Mouse (Mus musculus) testis, adult 2 months (tissue): Measurements from ENCODE around the gene Cenpb. TPM values are rescaled to one million over a fixed set of nuclear protein-coding genes. Genes with fewer than 3 reads are reported as not detected.

Source experiments
- H3K27ac ChIP-seq: fragments of 200-500 bp; 2 replicates; pipeline ENCODE4 v1.5.1; 2012; ENCODE audit warnings: low read depth, low read length; ENCODE audit not compliant: control insufficient read depth, insufficient read depth
- H3K27me3 ChIP-seq: fragments of 200-500 bp; 2 replicates; pipeline ENCODE4 v1.6.1; 2012; ENCODE audit warnings: mild to moderate bottlenecking, low read length, moderate library complexity; ENCODE audit not compliant: control insufficient read depth, insufficient read depth
- H3K36me3 ChIP-seq: fragments of 200-500 bp; 2 replicates; pipeline ENCODE4 v1.6.1; 2012; ENCODE audit warnings: mild to moderate bottlenecking, low read length; ENCODE audit not compliant: control insufficient read depth, insufficient read depth
- H3K4me1 ChIP-seq: fragments of 200-500 bp; 2 replicates; pipeline ENCODE4 v1.6.1; 2012; ENCODE audit warnings: low read length; ENCODE audit not compliant: control insufficient read depth, insufficient read depth
- H3K4me3 ChIP-seq: fragments of 200-500 bp; 2 replicates; pipeline ENCODE4 v1.5.1; 2012; ENCODE audit warnings: low read depth, mild to moderate bottlenecking, low read length, moderate library complexity, mixed read lengths; ENCODE audit not compliant: control insufficient read depth
- CTCF ChIP-seq: fragments of 200-500 bp; IDR thresholded peaks from 2 replicates; pipeline ENCODE4 v1.5.1; 2012; ENCODE audit warnings: low read depth, mild to moderate bottlenecking, inconsistent platforms, low read length, moderate library complexity; ENCODE audit not compliant: control insufficient read depth, insufficient read depth, insufficient replicate concordance
- POLR2A ChIP-seq: fragments of 200-500 bp; IDR thresholded peaks from 2 replicates; pipeline ENCODE4 v1.6.1; 2012; ENCODE audit warnings: low read depth, mild to moderate bottlenecking, inconsistent platforms, low read length, moderate library complexity; ENCODE audit not compliant: control insufficient read depth
- polyA plus RNA-seq: library from polyadenylated mRNA; depleted of rRNA; stranded (reverse); fragments of >200 nt; gene quantifications from 2 replicates; pipeline ENCODE4 v1.2.3, GENCODE M21; 2012

Cenpb gene
- polyA plus RNA-seq, 1 experiment, result 7.6 TPM

DNA sequence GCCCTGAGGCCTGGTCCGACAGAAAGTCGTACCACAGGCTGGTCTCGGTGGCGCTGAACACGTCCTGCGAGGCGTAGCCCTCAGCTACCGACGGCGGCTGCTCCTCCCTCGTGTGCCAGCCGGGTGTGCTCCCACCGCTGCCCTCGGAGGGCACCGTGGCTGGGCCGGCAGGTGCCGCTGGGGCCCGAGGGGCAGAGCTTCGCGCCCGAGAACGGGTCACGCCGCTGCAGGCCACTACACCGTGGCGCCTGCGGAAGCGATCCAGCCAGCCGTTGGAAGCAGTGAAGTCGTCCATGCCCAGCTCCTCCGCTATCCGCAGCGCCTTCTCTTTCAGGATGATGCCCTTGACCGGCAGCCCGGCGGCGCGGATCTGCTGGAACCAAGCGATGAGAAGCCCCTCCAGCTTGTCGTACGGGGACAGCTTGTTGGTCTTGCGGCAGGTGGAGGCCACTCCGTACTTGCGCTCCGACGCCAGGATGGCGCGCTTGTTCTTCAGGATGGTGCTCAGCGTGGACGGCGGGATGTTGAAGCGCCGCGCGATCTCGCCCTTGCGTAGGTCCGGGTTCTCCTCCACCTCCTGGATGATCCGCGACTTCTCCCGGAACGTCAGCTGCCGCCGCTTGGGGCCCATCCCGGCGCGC is 501 bp downstream of the Cenpb start:
- no peaks in the 10 kb centered on the region for H3K36me3 ChIP-seq
- TF ChIP-seq CTCF (no peak), POLR2A (no peak)
- H3K4me3 ChIP-seq, result peak overlapping the region; percentile 85
- peak overlapping the region; percentile 67 for H3K27ac ChIP-seq
- H3K4me1 ChIP-seq, result peaks cover 20% of the 10 kb centered on the region
- H3K27me3 ChIP-seq, result no peaks in the 10 kb centered on the region

DNA sequence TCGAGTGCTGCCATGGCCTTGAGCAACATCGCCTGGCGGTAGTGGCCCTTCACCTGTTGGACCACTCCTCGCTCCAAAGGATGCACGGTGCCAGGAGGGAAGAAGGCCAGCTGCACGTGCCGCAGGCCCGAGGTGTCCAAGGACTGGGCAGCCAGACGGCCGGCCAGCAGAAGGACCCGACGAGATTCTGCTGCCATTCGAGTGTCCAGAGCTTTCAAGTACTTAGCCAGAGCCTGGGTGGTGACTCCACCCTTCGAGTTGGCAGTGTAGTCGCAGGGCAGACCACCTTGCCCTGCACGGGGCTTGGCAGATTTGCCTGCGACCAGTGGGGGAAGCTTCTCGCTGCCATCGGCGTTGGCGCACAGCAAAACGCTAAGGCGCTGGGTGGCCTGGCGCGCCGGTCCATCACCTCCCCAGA is 1.0 kb downstream of the Cenpb start:
- no peak for TF ChIP-seq CTCF
- no peak for TF ChIP-seq POLR2A
- H3K36me3 ChIP-seq, result no peaks in the 10 kb centered on the region
- H3K4me1 ChIP-seq, result peaks cover 20% of the 10 kb centered on the region
- H3K27ac ChIP-seq, result no peak overlapping the region; the same call in 1 of the 2 replicates
- H3K27me3 ChIP-seq, result no peaks in the 10 kb centered on the region
- H3K4me3 ChIP-seq, result peak overlapping the region; percentile 85

DNA sequence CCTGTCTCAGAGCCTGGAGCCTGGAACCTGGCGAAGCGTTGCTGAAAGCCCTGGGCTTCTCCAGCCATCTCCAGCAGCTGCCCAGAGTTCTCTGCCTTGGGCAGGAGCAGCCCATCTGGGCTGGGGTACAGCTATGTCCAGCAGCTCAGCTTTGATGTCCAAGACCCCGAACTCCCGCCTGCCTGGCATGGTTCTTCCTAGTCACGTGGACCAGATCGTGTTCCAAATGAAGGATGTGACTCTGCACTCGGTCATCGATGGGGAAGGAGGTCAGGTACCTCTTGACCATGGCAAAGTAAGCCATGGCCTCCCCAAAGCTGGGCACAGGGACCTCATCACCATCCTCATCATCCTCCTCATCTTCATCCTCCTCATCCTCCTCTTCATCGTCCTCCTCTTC is 1.9 kb downstream of the Cenpb start:
- no peak overlapping the region for H3K4me3 ChIP-seq
- H3K27me3 ChIP-seq, result no peaks in the 10 kb centered on the region

DNA sequence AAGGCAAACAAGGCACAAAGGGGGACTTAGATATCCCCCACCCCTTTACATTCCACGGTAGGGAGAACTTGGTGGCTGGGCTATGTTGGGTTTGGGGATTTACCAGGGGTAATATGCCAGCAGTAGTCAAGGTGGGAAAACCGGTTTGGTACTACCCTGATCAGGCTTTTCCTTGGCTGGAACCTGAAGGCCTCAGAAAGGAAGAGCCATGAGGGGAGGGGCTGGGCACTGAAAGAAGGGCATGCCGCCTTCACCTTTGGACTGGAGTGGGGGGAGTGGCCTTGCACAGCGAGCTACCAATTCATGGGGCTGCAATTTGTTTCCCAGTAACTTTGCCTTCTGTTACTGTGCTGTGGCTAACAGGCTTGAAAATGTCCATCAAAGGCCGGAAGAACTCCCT is 3.4 kb downstream of the Cenpb start:
- Histone ChIP-seq H3K4me3 (no peak overlapping the region), H3K27ac (no peak overlapping the region), H3K27me3 (no peaks in the 10 kb centered on the region), H3K4me1 (peaks cover 21% of the 10 kb centered on the region), H3K36me3 (no peaks in the 10 kb centered on the region)
- TF ChIP-seq POLR2A (no peak), CTCF (no peak)

More for the DNA sequence above, 1.9 kb downstream of the Cenpb start:
- Histone ChIP-seq H3K36me3 (no peaks in the 10 kb centered on the region), H3K4me1 (peaks cover 20% of the 10 kb centered on the region), H3K27ac (no peak overlapping the region)
- TF ChIP-seq CTCF, result no peak
- no peak for TF ChIP-seq POLR2A

DNA sequence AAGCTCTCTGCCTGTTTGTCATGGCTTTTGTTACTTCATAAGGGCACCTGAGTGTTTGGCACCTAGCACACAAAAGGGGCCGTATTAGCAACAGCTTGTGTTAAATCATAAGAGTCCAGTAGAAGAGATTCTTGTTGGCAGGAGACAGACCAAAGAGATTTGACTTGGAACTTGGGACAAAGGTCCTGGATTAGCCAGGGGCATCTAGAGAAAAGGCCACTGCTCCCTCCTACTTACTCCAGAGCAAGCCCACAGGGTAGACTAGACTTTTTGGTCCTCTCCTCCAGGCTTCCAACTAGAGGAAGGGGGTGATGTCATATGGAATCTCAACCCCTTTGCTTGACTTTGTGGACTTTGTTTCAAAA is 3.9 kb downstream of the Cenpb start:
- H3K4me1 ChIP-seq, result peaks cover 26% of the 10 kb centered on the region

DNA sequence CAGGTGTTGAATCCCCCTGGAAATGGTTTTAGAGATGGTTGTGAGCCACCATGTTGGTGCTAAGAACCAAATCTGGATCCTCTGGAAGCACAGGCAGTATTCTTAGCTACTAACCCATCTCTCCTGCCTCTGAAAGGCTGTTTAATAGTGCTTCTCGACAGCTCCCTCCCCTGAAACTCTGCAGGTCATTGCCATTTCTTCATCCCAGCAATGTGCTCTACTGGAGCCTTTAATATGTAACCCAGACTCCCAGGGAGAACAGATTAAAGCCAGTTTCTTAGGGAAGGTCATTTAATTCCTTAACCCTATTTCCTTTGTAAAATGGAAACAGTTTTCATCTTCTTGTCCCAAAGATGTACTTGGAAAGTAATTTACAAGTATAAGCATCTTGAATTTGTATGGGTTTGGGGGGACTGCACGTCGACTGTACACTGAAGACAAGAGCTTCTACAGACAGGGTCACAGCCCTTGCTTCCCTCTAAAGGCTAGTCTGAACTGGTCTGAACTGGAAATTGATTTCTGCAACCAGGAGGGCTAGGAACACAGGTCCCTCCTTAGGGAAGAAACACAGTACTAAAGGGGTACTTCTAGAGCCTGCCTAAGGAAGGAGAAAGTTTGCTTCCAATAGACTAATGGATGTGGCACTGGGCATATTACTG is 4.5 kb downstream of the Cenpb start:
- Histone ChIP-seq H3K4me3 (peak overlapping the region; percentile 17; the same call in 1 of the 2 replicates), H3K27ac (no peak overlapping the region), H3K4me1 (peaks cover 26% of the 10 kb centered on the region), H3K36me3 (0 out of 2 replicates have a peak, but pooled peaks cover 2% of the 10 kb centered on the region), H3K27me3 (no peaks in the 10 kb centered on the region)
- TF ChIP-seq CTCF, result no peak
- no peak for TF ChIP-seq POLR2A

More for the DNA sequence above, 3.9 kb downstream of the Cenpb start:
- Histone ChIP-seq H3K36me3 (0 out of 2 replicates have a peak, but pooled peaks cover 2% of the 10 kb centered on the region), H3K4me3 (no peak overlapping the region), H3K27ac (no peak overlapping the region), H3K27me3 (no peaks in the 10 kb centered on the region)
- TF ChIP-seq CTCF (no peak), POLR2A (no peak)

DNA sequence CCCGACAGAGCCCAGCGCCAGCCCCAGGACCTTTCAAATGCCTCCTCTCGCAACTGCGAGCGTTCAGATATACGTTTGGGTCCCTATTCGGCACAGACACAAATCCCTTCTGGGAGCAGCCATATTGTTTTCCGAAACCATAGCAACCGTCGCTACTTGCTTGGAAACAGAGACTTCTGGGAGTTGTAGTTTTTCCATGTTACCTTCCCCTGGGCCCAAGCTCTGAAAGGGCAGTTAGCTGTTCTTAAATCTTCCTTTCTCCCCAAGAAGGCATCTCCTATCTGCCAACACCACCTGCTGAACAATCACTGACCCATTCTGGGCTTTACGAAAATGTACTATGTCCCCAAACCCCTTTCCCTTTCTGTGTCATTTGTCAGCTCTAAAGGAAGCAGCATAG is 5.2 kb downstream of the Cenpb start:
- 0 out of 2 replicates have a peak, but pooled peaks cover 2% of the 10 kb centered on the region for H3K36me3 ChIP-seq
- TF ChIP-seq POLR2A, result no peak
- TF ChIP-seq CTCF, result no peak
- peak overlapping the region; percentile 84; the same call in 1 of the 2 replicates for H3K27ac ChIP-seq
- peak overlapping the region; percentile 97 for H3K4me3 ChIP-seq
- H3K4me1 ChIP-seq, result peaks cover 24% of the 10 kb centered on the region
- no peaks in the 10 kb centered on the region for H3K27me3 ChIP-seq
